Comparison of ENCODE assay signal across 14 mouse cellular contexts in the genomic region with DNA sequence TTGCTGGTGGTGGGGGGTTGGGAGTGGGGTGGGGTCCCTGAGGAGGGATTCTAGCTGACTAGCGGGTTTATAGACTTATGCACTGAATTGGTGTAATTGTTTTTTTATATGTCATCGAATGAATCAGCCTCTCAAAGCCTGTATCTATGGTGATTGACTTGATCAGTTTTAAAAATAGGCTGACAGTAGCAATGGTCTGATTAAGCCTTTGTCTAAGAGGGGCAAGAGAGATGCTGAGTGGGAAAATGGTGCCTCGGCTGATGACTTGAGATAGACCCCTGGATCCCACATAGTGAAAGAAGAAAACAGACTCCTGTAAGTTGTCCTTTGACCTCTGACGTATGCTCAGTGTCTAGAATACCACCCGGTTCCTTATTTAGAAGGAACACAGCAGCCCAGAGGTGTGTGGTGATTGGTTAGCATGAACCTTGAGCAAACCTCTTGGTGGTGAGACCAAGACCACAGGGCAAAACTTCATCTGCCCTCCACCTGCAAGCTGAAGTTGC.
A peak's percentile ranks its signal among the peaks of the same experiment; 100 is the strongest.
DNase-seq lines count a peak whose midpoint lies in the region; ATAC-seq lines count a peak whose summit lies in the region.
"Had no signal": no experiment of that assay in that cellular context is flagged by ENCODE, and none has a peak within 500 bp of the region (broad histone marks: within the 10 kb centered on the region; RNA-seq: fewer than 3 reads in every experiment).

No protein-coding gene starts in this region.

- no peaks in the 10 kb centered on the region for H3K36me3 ChIP-seq in hindbrain, embryonic 11.5 days (ENCODE audit: control insufficient read depth, insufficient read depth, low read length)
- H3K36me3 ChIP-seq in hindbrain, embryonic 14.5 days (replicated peaks; ENCODE audit: control insufficient read depth, insufficient read depth): no peaks in the 10 kb centered on the region
- H3K36me3 ChIP-seq in hindbrain, embryonic 12.5 days: no peaks in the 10 kb centered on the region
- H3K36me3 ChIP-seq in midbrain, embryonic 15.5 days (replicated peaks): no peaks in the 10 kb centered on the region
- no peaks in the 10 kb centered on the region for H3K36me3 ChIP-seq in heart, embryonic 12.5 days
- H3K36me3 ChIP-seq: limb, embryonic 12.5 days had no signal

- no peaks in the 10 kb centered on the region for H3K27me3 ChIP-seq in hindbrain, embryonic 11.5 days (ENCODE audit: control insufficient read depth, insufficient read depth, low read length)
- H3K27me3 ChIP-seq in hindbrain, embryonic 14.5 days (ENCODE audit: control insufficient read depth, insufficient read depth, low read length): no peaks in the 10 kb centered on the region
- no peaks in the 10 kb centered on the region for H3K27me3 ChIP-seq in hindbrain, embryonic 12.5 days
- H3K27me3 ChIP-seq in midbrain, embryonic 15.5 days (replicated peaks): no peaks in the 10 kb centered on the region
- H3K27me3 ChIP-seq in heart, embryonic 12.5 days (replicated peaks): no peaks in the 10 kb centered on the region
- H3K27me3 ChIP-seq: limb, embryonic 12.5 days had no signal

- 39% methylated on average over 5 of the region's 5 CpGs for WGBS in hindbrain, embryonic 11.5 days
- WGBS in hindbrain, embryonic 14.5 days: 28% methylated on average over 5 of the region's 5 CpGs
- 38% methylated on average over 5 of the region's 5 CpGs for WGBS in hindbrain, embryonic 12.5 days
- WGBS in midbrain, embryonic 15.5 days: 25% methylated on average over 5 of the region's 5 CpGs
- WGBS in heart, embryonic 12.5 days: 65% methylated on average over 5 of the region's 5 CpGs

- peak; percentile 13 for DNase-seq in hindbrain, embryonic 11.5 days (ENCODE audit: low spot score)
- no peak for DNase-seq in hindbrain, embryonic 14.5 days (ENCODE audit: low spot score)
- DNase-seq in embryo, embryonic 11 days: peak; percentile 18
- no peak for DNase-seq in frontal cortex, postnatal 10 days (ENCODE audit: low spot score in 2 of 2)
- DNase-seq in cerebellum, postnatal 10 days: no peak
- DNase-seq: adrenal gland, adult 2 months; heart, adult 11 months; kidney, adult 9 months; liver, postnatal 0 days; thymus, postnatal 4 days had no signal

- no peak overlapping the region for H3K4me2 ChIP-seq in hindbrain, embryonic 11.5 days (replicated peaks; ENCODE audit: low read depth, low read length)
- H3K4me2 ChIP-seq in hindbrain, embryonic 14.5 days (replicated peaks): no peak overlapping the region
- no peak overlapping the region for H3K4me2 ChIP-seq in hindbrain, embryonic 12.5 days (replicated peaks)
- H3K4me2 ChIP-seq in midbrain, embryonic 15.5 days: no peak overlapping the region
- no peak overlapping the region for H3K4me2 ChIP-seq in heart, embryonic 12.5 days
- H3K4me2 ChIP-seq: limb, embryonic 12.5 days had no signal

- peaks cover 3% of the 10 kb centered on the region; the same call in 1 of the 2 replicates for H3K4me1 ChIP-seq in hindbrain, embryonic 11.5 days (replicated peaks; ENCODE audit: control insufficient read depth, insufficient read depth, low read length)
- 0 out of 2 replicates have a peak, but pooled peaks cover 11% of the 10 kb centered on the region for H3K4me1 ChIP-seq in hindbrain, embryonic 14.5 days (replicated peaks; ENCODE audit: control insufficient read depth, insufficient read depth, low read length)
- H3K4me1 ChIP-seq in hindbrain, embryonic 12.5 days: peaks cover 13% of the 10 kb centered on the region
- H3K4me1 ChIP-seq in midbrain, embryonic 15.5 days: peaks cover 7% of the 10 kb centered on the region
- H3K4me1 ChIP-seq in heart, embryonic 12.5 days (replicated peaks): peaks cover 14% of the 10 kb centered on the region
- H3K4me1 ChIP-seq: limb, embryonic 12.5 days had no signal

- H3K9me3 ChIP-seq in hindbrain, embryonic 11.5 days (ENCODE audit: control insufficient read depth, low read length): no peaks in the 10 kb centered on the region
- H3K9me3 ChIP-seq in hindbrain, embryonic 14.5 days (ENCODE audit: control insufficient read depth, low read length): no peaks in the 10 kb centered on the region
- no peaks in the 10 kb centered on the region for H3K9me3 ChIP-seq in hindbrain, embryonic 12.5 days (replicated peaks)
- no peaks in the 10 kb centered on the region for H3K9me3 ChIP-seq in midbrain, embryonic 15.5 days
- H3K9me3 ChIP-seq in heart, embryonic 12.5 days (replicated peaks): no peaks in the 10 kb centered on the region
- H3K9me3 ChIP-seq: limb, embryonic 12.5 days had no signal

- H3K27ac ChIP-seq in hindbrain, embryonic 11.5 days (ENCODE audit: low read depth, low read length): 0 out of 2 replicates have a peak overlapping the region, but pooled peaks have one; percentile 30
- no peak overlapping the region for H3K27ac ChIP-seq in hindbrain, embryonic 14.5 days
- H3K27ac ChIP-seq in hindbrain, embryonic 12.5 days: peak overlapping the region; percentile 48; the same call in 1 of the 2 replicates
- no peak overlapping the region for H3K27ac ChIP-seq in midbrain, embryonic 15.5 days
- H3K27ac ChIP-seq in heart, embryonic 12.5 days (ENCODE audit: poor library complexity, severe bottlenecking): no peak overlapping the region
- H3K27ac ChIP-seq: limb, embryonic 12.5 days had no signal

- ATAC-seq in hindbrain, embryonic 11.5 days (ENCODE audit: low FRiP score): peak; percentile 51; the same call in 1 of the 2 replicates
- ATAC-seq in hindbrain, embryonic 14.5 days (ENCODE audit: low FRiP score): no peak
- peak; percentile 22; the same call in 1 of the 2 replicates for ATAC-seq in hindbrain, embryonic 12.5 days (ENCODE audit: low FRiP score)
- ATAC-seq in midbrain, embryonic 15.5 days (replicated peaks): peak; percentile 37; the same call in 1 of the 2 replicates
- no peak for ATAC-seq in heart, embryonic 12.5 days (ENCODE audit: insufficient number of reproducible peaks, low FRiP score)
- ATAC-seq: liver, postnatal 0 days had no signal

- no peak overlapping the region for H3K9ac ChIP-seq in hindbrain, embryonic 11.5 days (ENCODE audit: low read depth, low read length)
- no peak overlapping the region for H3K9ac ChIP-seq in hindbrain, embryonic 14.5 days
- no peak overlapping the region for H3K9ac ChIP-seq in hindbrain, embryonic 12.5 days
- no peak overlapping the region for H3K9ac ChIP-seq in midbrain, embryonic 15.5 days
- no peak overlapping the region for H3K9ac ChIP-seq in heart, embryonic 12.5 days
- H3K9ac ChIP-seq: limb, embryonic 12.5 days; liver, postnatal 0 days had no signal

- H3K4me3 ChIP-seq in hindbrain, embryonic 11.5 days (ENCODE audit: low read depth, low read length): no peak overlapping the region
- no peak overlapping the region for H3K4me3 ChIP-seq in hindbrain, embryonic 14.5 days (replicated peaks; ENCODE audit: low read length)
- no peak overlapping the region for H3K4me3 ChIP-seq in hindbrain, embryonic 12.5 days
- H3K4me3 ChIP-seq in midbrain, embryonic 15.5 days: no peak overlapping the region
- H3K4me3 ChIP-seq in heart, embryonic 12.5 days: no peak overlapping the region
- H3K4me3 ChIP-seq: limb, embryonic 12.5 days had no signal

Comparison
In these comparisons a context has a peak if more than half of its experiments do, and no peak if none do; other contexts are left out.
1. ATAC-seq: peak in hindbrain, embryonic 11.5 days (single experiment), hindbrain, embryonic 12.5 days (single experiment) and midbrain, embryonic 15.5 days (single experiment); none in hindbrain, embryonic 14.5 days (single experiment) and heart, embryonic 12.5 days (single experiment).
2. DNase-seq: peak in hindbrain, embryonic 11.5 days (single experiment) and embryo, embryonic 11 days (single experiment); none in hindbrain, embryonic 14.5 days (single experiment), frontal cortex, postnatal 10 days (0 of 2) and cerebellum, postnatal 10 days (0 of 2).
3. H3K27ac ChIP-seq: peak in hindbrain, embryonic 11.5 days (single experiment) and hindbrain, embryonic 12.5 days (single experiment); none in hindbrain, embryonic 14.5 days (single experiment), midbrain, embryonic 15.5 days (single experiment) and heart, embryonic 12.5 days (single experiment).